Mouse (Mus musculus) forebrain, embryonic 12.5 days (tissue): ENCODE measurements around the gene Lrrc75a. TPM values are rescaled to one million over a fixed set of nuclear protein-coding genes. Genes with fewer than 3 reads are reported as not detected.

Source experiments
- ATAC-seq: fragments of 200-750 bp; cut with Nextera tagmentation; 2 replicates; pipeline ENCODE4 v1.8.0; 2017; ENCODE audit warnings: moderate TSS enrichment; ENCODE audit not compliant: low FRiP score
- H3K27ac ChIP-seq: fragments of 300-500 bp; sonication (generic); 2 replicates; pipeline ENCODE4 v1.5.1; 2016; ENCODE audit warnings: mild to moderate bottlenecking
- H3K27me3 ChIP-seq: fragments of 300-500 bp; sonication (generic); 2 replicates; pipeline ENCODE4 v1.6.1; 2016; ENCODE audit warnings: mild to moderate bottlenecking
- H3K36me3 ChIP-seq: fragments of 300-500 bp; sonication (generic); replicated peaks from 2 replicates; pipeline ENCODE4 v1.6.1; 2016; ENCODE audit warnings: mild to moderate bottlenecking
- H3K4me1 ChIP-seq: fragments of 300-500 bp; sonication (generic); 2 replicates; pipeline ENCODE4 v1.6.1; 2016
- H3K4me2 ChIP-seq: fragments of 300-500 bp; sonication (generic); 2 replicates; pipeline ENCODE4 v1.6.1; 2016; ENCODE audit warnings: mild to moderate bottlenecking, moderate library complexity
- H3K4me3 ChIP-seq: fragments of 300-500 bp; sonication (generic); replicated peaks from 2 replicates; pipeline ENCODE4 v1.5.1; 2016; ENCODE audit warnings: mild to moderate bottlenecking
- H3K9ac ChIP-seq: fragments of 300-500 bp; sonication (generic); 2 replicates; pipeline ENCODE4 v1.6.1; 2016; ENCODE audit warnings: mild to moderate bottlenecking
- H3K9me3 ChIP-seq: fragments of 300-500 bp; sonication (generic); 2 replicates; pipeline ENCODE4 v1.6.1; 2016
- WGBS: fragments of 180-500 bp; shearing (Covaris S2); methylation state at CpG from one replicate; pipeline ENCODE4 v1.1.7; 2016; 5-methylcytosine and 5-hydroxymethylcytosine counted together
- polyA plus RNA-seq: library from polyadenylated mRNA; unstranded; fragments of >200 nt; fragmentation: Nextera tagmentation; extraction: Ambion mirVana; gene quantifications from 2 replicates; pipeline ENCODE4 v1.2.1, GENCODE M21; 2016

Lrrc75a gene
- polyA plus RNA-seq, 1 experiment from 2014 or later = 15.1 TPM

DNA sequence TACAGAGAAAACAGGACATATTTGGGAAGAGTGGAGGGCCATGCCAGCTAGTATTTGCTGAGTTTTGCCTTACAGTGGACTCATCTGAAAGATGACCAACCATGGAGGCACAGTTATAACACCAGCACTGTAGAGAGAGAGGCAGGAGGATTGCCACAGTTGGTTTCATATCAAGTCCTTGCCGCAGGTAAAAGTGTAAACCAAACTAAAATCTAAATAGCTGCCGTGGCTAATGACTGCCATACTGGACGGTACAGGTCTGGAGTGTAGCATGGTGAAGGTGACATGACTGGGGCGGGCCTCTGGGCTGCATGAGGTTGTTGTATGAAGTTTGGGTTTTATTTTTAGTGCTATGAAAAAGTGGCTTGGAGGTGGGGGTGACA lies 73.6 kb downstream of the Lrrc75a start:
- Histone ChIP-seq H3K4me1 (peaks cover 8% of the 10 kb centered on the region), H3K9ac (no peak overlapping the region), H3K27me3 (peaks cover 20% of the 10 kb centered on the region), H3K4me3 (no peak overlapping the region), H3K36me3 (no peaks in the 10 kb centered on the region), H3K4me2 (no peak overlapping the region), H3K27ac (no peak overlapping the region), H3K9me3 (no peaks in the 10 kb centered on the region)
- WGBS = 87% methylated on average over 4 of the region's 4 CpGs
- ATAC-seq = no peak

DNA sequence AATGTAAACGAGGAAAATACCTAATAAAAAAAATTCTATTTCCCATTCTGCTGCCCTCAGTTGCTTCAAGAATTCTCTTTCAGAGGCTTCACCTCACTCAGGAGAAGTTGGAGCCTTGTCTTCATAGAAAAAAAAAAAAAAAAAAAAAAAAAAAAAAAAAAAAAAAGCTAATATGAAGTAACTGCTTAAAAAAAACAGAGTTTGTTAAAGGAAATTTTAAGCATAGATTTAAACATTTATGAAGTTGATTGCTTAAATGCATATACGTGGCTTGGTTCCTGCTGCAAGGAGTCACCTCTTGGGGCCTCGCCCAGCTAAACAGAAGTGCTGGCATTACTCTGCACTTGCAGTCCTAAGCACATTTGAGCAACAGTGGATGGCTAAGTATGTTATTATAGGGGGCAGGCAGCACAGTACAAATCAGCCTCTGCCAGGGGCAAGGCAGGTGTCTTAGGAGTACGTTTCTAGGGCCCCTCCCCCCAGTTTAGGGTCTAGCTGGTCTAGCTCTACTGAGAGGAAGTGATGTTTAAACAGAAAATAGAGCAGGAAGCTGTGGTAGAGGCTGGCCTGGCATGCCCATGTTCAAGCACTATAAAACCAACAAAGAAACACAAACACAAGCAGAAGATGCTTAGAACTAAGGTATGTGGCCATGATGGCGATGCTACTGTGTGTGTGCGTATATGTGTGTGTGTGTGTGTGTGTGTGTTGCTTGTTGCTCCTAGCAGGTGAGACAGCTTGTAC lies 74.2 kb downstream of the Lrrc75a start, which contains the start of gene Trpv2:
Trpv2 (plus strand) TSS at position 528 of the 744 bp plus-strand sequence.
- Histone ChIP-seq H3K27me3 (peaks cover 20% of the 10 kb centered on the region), H3K4me3 (peak within 1 kb of the TSS; percentile 47), H3K36me3 (no peaks in the 10 kb centered on the region), H3K9me3 (no peaks in the 10 kb centered on the region), H3K9ac (peak within 1 kb of the TSS; percentile 56), H3K27ac (no peak within 1 kb of the TSS), H3K4me1 (peaks cover 8% of the 10 kb centered on the region), H3K4me2 (peak within 1 kb of the TSS; percentile 91)
- WGBS = 81% methylated on average over 6 of the region's 6 CpGs
- no peak for ATAC-seq

DNA sequence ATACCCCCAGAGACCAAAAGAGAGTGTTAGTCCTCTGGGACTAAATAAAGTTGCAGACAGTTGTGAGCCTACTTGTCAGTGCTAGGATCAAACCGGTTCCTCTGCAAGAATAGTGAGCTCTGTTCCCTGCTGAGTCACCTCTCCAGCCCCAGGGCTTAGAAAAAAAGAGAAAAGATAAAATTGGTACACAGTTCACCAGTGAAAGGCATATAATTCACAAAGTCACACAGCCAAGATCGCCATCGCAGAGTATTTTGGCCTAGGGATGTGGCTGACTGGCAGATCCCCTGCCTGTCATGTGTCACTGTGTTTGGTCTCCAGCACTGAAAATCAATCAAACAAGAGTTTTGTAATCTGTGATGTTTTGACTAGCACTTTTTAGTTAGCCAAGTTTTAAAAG lies 80.0 kb downstream of the Lrrc75a start:
- no peaks in the 10 kb centered on the region for H3K27me3 ChIP-seq
- H3K4me1 ChIP-seq = no peaks in the 10 kb centered on the region
- H3K4me3 ChIP-seq = no peak overlapping the region
- H3K9me3 ChIP-seq = no peaks in the 10 kb centered on the region
- no peak for ATAC-seq
- H3K4me2 ChIP-seq = no peak overlapping the region
- H3K36me3 ChIP-seq = no peaks in the 10 kb centered on the region
- 78% methylated on average over 3 of the region's 3 CpGs for WGBS
- no peak overlapping the region for H3K9ac ChIP-seq
- no peak overlapping the region for H3K27ac ChIP-seq

DNA sequence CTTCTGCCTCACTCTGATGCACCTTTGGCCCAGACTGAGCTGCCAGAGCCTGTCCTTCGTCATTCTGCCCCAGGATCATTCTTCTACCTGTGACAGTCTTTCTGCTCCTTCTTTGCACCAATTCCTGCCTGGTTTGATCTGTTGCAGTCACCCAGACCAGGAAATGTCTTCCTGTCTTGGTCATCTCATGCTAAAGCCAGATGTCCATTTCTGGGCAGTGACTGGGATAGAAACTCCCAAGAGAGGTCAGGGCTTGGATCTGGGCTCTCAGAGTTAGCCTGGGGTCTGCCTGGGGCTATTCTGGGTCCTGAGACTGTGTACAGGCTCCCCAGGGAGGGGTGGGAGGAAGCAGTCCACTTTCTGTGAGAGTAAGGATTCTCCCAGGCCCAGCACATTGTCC lies 82.1 kb downstream of the Lrrc75a start:
- Histone ChIP-seq H3K27me3 (no peaks in the 10 kb centered on the region), H3K27ac (no peak overlapping the region), H3K4me3 (no peak overlapping the region), H3K9ac (no peak overlapping the region), H3K36me3 (no peaks in the 10 kb centered on the region), H3K4me2 (no peak overlapping the region), H3K9me3 (no peaks in the 10 kb centered on the region), H3K4me1 (no peaks in the 10 kb centered on the region)
- no peak for ATAC-seq
- 57% methylated on average over 1 of the region's 1 CpGs for WGBS

DNA sequence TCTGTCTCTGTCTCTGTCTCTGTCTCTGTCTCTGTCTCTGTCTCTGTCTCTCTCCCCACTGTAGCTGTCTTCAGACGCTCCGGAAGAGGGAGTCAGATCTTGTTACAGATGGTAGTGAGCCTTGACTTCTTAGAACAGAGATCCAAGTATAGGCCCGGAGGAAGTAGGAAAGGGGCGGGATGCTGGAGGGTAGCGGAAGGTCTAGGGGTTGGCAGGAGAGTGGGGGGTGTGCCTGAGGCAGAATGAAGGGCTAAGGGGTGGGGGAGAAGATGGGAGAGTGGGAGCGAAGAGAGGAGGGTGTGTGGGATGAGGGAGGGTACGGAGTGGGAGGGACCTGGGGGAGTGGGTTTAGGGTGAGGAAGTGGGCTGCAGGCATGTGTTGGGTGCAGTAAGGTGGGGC lies 82.6 kb downstream of the Lrrc75a start:
- ATAC-seq = no peak

DNA sequence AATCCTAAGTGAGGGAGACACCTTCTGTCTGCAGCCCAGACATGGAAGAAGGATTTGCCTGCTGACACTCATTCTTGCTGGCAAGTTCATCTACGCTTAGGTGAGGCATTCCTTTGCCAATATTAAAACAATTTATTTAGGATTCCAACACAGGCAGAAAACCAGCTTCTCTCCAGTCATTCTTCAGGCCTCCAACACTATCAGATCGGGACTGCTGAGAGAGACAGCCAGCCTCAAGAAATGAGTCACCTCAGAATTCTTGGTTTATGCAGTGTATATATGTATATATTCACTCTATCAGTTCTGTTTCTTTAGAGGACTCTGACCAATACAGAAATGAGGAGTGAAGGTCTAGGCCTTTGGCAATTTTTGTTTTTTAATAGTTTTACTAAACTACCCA lies 84.7 kb downstream of the Lrrc75a start:
- WGBS = 98% methylated on average over 2 of the region's 2 CpGs
- no peak overlapping the region for H3K4me2 ChIP-seq
- no peak overlapping the region for H3K4me3 ChIP-seq
- H3K4me1 ChIP-seq = peaks cover 6% of the 10 kb centered on the region; the same call in 1 of the 2 replicates
- no peak overlapping the region for H3K27ac ChIP-seq
- H3K36me3 ChIP-seq = no peaks in the 10 kb centered on the region
- ATAC-seq = no peak
- H3K27me3 ChIP-seq = no peaks in the 10 kb centered on the region; the same call in none of the 2 replicates
- H3K9me3 ChIP-seq = no peaks in the 10 kb centered on the region
- H3K9ac ChIP-seq = no peak overlapping the region

More for the DNA sequence above, 82.6 kb downstream of the Lrrc75a start:
- no peak overlapping the region for H3K9ac ChIP-seq
- H3K9me3 ChIP-seq = no peaks in the 10 kb centered on the region
- no peaks in the 10 kb centered on the region for H3K36me3 ChIP-seq
- H3K27ac ChIP-seq = no peak overlapping the region
- no peak overlapping the region for H3K4me2 ChIP-seq
- 72% methylated on average over 7 of the region's 7 CpGs for WGBS
- no peak overlapping the region for H3K4me3 ChIP-seq
- H3K4me1 ChIP-seq = 0 out of 2 replicates have a peak, but pooled peaks cover under 1% of the 10 kb centered on the region
- H3K27me3 ChIP-seq = no peaks in the 10 kb centered on the region

DNA sequence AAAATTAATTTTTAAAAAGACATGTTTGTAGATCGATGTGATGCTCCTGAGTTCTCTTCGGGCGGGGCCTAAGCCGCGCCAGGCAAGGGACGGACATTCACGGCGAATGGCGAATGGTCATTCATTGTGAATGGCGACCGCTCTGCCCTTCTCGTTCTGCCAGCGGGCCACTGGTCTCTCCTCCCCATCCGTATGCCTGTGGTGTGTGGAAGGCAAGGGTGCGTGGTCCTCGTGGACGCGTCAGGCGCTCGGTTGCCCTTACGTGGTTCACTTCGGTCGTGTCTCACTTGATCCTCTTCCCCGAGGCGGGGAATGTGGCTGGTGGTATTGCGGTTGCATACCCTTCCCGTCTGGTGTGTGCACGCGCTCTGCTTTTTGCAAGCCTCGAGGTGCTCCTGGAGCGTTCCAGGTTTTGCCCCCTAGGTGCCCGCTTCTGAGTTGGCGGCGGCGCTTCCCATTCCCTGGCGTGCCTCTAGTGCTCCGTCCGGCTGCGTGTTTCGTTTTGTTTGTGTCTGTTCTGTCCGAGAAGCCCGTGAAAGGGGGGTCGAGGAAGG lies 87.8 kb downstream of the Lrrc75a start:
- Histone ChIP-seq H3K4me3 (peak overlapping the region; percentile 30), H3K4me1 (peaks cover 11% of the 10 kb centered on the region), H3K27me3 (no peaks in the 10 kb centered on the region; the same call in none of the 2 replicates), H3K9me3 (no peaks in the 10 kb centered on the region), H3K36me3 (0 out of 2 replicates have a peak, but pooled peaks cover 4% of the 10 kb centered on the region), H3K27ac (no peak overlapping the region), H3K9ac (peak overlapping the region; percentile 36; the same call in 1 of the 2 replicates), H3K4me2 (peak overlapping the region; percentile 56)
- ATAC-seq = no peak
- WGBS = 37% methylated on average over 43 of the region's 43 CpGs

DNA sequence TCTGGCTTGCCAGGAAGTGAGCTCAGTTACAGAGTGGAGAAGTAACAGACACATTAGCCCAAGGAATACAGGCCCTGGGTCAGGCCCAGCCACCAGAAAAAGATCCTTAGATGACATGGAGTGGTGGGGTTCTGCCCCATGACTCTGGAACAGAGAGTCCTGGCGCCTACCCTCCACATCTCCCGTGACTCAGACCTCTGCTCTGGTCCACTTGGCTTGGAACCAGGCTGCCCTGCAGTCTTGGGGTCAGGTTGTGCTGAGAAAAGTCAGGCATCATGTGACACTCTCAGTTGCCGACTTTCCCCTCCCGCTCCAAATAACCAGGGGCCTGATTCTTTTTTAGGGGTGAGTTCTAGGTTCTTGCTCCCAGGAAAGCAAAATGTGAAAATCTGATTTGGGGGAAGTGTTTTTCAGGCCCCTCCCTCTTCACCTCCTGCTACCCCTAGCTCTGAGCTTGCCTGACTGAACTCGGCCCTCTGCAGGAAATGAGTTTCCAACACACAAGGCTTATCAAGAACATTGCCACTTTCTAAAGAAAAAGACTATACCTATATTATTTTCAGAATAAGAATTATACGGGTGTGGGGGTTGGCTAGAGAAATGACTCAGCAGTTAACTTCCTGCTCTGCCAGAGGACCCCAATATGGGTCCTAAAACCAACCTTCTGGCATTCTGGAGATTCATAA lies 89.2 kb downstream of the Lrrc75a start:
- Histone ChIP-seq H3K9me3 (no peaks in the 10 kb centered on the region), H3K4me2 (no peak overlapping the region), H3K27ac (no peak overlapping the region), H3K27me3 (no peaks in the 10 kb centered on the region; the same call in none of the 2 replicates), H3K4me1 (peaks cover 26% of the 10 kb centered on the region), H3K36me3 (peaks cover 18% of the 10 kb centered on the region), H3K9ac (no peak overlapping the region), H3K4me3 (no peak overlapping the region)
- 80% methylated on average over 6 of the region's 6 CpGs for WGBS
- ATAC-seq = no peak

DNA sequence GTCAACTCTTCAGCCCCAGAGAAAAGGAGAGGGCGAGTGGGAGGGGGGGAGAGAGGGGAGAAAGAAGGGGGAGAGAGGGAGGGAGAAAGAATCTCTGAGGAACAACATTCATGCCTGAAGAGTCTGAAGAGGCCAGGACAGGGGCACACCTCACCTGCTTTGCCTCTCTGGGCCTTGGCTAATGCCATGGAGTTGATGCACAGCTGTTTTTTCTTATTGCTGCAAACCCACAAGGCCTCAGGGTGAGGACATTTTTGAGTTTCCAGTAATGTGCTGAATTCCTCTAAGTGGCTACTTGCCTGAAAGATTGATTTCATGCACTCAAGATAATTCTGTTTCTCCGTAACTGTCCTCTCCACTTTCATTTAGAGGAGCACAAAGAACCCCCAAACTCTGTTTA lies 90.2 kb downstream of the Lrrc75a start:
- H3K9me3 ChIP-seq = no peaks in the 10 kb centered on the region
- no peak overlapping the region for H3K4me3 ChIP-seq
- H3K27me3 ChIP-seq = no peaks in the 10 kb centered on the region; the same call in none of the 2 replicates
- WGBS = 64% methylated on average over 2 of the region's 2 CpGs
- no peak overlapping the region for H3K27ac ChIP-seq
- H3K36me3 ChIP-seq = peaks cover 27% of the 10 kb centered on the region
- H3K4me2 ChIP-seq = no peak overlapping the region
- H3K9ac ChIP-seq = no peak overlapping the region
- H3K4me1 ChIP-seq = peaks cover 35% of the 10 kb centered on the region
- ATAC-seq = no peak

DNA sequence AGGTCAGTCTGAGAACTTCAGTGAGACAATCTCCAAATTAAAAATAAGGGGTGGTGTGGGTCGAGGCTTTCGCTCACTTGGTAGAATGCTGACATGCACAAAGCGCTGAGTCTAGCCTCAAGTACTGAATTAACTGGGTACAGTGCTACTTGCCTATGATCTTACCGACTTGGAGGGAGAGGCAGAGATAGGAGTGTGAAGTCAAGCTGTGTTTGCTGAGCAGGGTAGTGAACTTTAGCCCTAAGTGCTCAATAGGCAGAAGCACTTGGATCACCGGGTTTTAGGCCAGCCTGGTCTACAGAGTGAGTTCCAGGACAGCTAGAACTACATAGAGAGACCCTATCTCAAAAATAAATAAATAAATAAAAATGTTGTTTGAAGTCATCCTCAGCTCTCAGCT lies 91.1 kb downstream of the Lrrc75a start:
- Histone ChIP-seq H3K36me3 (peaks cover 29% of the 10 kb centered on the region), H3K4me3 (no peak overlapping the region), H3K4me2 (no peak overlapping the region), H3K9ac (no peak overlapping the region), H3K9me3 (no peaks in the 10 kb centered on the region), H3K27ac (no peak overlapping the region), H3K4me1 (peaks cover 36% of the 10 kb centered on the region), H3K27me3 (no peaks in the 10 kb centered on the region; the same call in none of the 2 replicates)
- ATAC-seq = no peak
- 77% methylated on average over 5 of the region's 5 CpGs for WGBS

DNA sequence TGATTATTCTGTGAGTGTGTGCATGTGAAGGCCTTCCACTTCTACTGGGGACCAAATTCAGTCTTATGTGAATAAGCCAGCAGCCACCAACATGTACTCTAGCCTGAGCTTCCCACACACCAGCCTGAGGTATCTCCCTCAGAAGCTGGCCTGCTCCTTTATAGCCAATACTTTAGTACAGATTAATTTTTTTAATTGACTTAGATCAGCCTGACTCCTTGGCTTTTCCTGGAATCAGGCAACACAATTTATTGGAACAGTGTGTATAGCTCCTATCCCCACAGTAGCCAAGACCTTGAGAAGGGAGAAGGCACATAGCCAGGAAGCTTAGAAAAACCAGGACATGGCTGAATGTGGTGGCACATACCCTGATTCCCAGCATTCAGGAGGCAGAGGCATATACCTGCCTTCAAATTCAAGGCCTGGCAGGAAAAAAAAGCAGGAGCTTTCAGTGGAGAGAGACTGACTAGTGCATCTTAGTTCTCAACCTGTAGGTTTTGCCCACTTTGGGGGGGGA lies 92.4 kb downstream of the Lrrc75a start:
- Histone ChIP-seq H3K4me1 (peaks cover 36% of the 10 kb centered on the region), H3K4me2 (no peak overlapping the region; the same call in 1 of the 2 replicates), H3K27me3 (no peaks in the 10 kb centered on the region; the same call in none of the 2 replicates), H3K4me3 (no peak overlapping the region), H3K9ac (no peak overlapping the region), H3K36me3 (peaks cover 29% of the 10 kb centered on the region), H3K9me3 (no peaks in the 10 kb centered on the region), H3K27ac (no peak overlapping the region)
- no peak for ATAC-seq

DNA sequence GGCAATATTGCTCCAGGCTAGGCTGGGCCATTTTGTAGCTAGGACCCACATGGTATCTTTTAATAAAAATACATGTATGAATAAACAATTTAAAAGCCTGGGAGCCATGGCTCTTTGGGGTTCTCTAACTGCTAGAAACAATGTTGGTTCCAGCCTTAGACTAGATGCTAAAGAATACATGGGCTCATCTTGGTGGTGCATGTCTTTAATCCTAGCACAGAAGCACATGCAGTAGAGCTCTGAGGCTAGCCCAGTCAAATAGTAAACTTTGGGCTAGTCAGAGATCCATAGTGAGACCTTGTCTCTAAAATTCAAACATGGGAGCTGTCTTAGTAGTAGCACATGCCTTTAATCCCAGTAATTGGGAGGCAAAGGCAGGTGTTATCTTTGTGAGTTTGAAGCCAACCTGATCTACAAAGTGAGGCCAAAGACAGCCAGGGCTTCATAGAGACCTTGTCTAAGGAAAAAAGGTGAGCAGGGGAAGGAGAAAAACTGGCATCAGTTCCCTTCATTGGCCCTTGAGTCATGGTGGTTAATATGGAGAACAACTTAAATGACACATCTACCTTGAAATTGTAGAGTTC lies 93.3 kb downstream of the Lrrc75a start:
- Histone ChIP-seq H3K27ac (no peak overlapping the region), H3K9me3 (no peaks in the 10 kb centered on the region), H3K36me3 (peaks cover 29% of the 10 kb centered on the region), H3K4me2 (peak overlapping the region; percentile 95), H3K9ac (no peak overlapping the region), H3K4me1 (peaks cover 31% of the 10 kb centered on the region), H3K4me3 (peak overlapping the region; percentile 52), H3K27me3 (no peaks in the 10 kb centered on the region; the same call in 1 of the 2 replicates)
- ATAC-seq = no peak
